Mouse (Mus musculus): ENCODE data around the gene Tln2.

Gene Tln2

DNA sequence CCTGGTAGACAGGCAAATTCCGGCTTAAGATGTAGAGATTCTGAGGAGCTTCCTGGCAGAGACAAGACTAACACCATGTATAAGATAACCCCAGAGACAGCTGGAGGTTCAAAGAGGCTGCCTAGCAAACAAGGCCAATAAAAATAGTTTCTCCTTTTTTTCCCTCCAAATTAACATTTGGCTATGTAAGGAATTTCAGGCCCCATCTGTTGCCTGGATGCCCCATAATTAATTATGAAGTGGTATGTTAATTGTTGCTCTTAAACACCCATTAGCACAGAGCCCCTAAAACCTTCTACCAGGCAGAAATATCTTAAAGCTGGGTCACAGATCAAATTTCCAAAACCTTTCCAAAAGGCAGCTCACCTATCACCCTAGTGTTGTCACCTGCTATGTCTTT is 77.7 kb downstream of the Tln2 start:
- DNase-seq (ENCODE audit: extremely low read depth, low read depth) = no peak

DNA sequence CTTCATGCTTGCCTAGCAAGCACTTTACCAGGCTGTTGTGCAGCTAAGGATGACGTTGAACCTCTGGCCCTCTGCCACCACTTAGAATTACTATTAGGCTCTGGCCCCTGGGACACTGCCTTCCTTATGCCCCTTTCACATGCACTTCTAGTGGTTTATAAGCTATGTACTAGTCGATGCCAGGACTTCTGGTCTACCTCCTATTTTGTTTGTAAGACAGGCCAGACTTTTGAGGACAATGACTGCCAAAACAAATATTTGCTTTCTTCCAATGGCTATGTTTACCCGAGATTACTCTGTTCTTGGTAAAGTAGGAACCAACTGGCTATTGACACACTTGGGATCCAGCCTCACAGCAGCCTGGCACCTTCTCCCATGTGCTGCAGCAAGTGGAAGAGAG is 82.1 kb downstream of the Tln2 start:
- no peak for DNase-seq (ENCODE audit: extremely low read depth, low read depth)

DNA sequence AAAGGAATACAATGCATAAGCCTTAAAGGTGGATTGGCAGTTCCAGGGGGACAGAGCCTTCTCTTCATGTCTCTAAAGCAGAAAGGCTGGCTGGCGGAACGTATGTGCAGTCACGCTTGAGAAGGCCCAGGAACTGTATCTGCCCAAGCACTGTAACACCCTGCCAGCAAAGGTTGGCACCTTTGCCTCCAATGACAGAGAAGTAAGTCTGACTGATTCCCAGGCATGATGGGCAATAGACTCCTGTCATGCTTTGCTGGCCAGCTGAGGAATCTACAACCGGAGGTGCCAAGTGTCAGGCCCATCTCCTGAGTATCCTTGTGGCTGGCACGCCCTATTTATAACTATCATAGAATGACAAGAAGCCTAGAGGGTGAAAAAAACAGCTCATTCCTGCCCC is 83.3 kb downstream of the Tln2 start:
- no peak for DNase-seq (ENCODE audit: extremely low read depth, low read depth)

DNA sequence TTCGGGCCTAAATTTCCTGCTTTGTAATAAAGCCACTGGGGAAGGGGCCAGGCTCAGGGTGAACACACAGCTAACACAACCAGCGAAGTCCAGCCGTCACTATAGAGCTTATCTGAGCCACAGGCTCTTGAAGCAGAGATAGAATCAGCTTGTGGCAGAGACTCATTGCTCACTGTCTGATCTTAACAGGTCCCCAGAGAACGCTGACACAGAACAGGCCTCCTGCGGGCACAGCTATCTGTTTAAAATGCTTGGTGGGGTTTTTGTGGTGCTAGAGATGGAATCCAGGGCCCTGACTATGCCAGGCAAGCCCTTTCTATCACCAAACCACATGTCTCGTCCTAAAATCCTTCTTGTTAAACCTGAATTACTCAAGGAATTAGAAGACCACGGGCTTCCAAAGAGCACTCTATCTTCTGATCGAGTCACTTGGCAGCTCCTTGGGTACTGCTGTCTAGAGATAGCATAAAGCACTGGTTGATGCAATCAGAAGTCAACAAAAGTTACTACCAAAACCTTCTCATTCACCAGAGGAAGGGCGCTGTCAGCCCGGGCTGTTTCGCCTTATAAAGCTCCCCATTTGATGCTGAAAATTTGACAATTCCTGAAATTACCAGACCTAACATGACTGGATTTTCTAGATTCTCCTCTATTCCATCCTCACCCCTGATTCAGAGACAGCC is 95.9 kb downstream of the Tln2 start:
- DNase-seq (ENCODE audit: extremely low read depth, low read depth) = no peak

DNA sequence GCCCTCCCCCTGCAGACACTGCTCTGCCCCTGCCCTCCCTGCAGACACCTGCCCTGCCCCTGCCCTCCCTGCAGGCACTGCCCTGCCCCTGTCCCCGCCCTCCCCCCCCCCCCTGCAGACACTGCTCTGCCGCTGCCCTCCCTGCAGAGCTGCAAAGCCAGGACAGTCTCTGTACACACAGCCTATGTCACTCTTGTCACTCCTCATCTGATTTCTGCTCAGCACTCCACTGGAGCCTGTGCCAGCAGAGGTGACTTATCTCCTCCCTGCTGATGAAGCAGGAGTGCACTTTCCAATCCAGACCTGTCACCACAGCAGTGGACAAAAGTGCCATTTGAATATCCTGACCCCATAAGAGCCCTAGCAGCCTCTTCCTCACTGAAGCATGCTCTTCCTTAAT is 118.0 kb downstream of the Tln2 start:
- DNase-seq (ENCODE audit: extremely low read depth, low read depth) = no peak

DNA sequence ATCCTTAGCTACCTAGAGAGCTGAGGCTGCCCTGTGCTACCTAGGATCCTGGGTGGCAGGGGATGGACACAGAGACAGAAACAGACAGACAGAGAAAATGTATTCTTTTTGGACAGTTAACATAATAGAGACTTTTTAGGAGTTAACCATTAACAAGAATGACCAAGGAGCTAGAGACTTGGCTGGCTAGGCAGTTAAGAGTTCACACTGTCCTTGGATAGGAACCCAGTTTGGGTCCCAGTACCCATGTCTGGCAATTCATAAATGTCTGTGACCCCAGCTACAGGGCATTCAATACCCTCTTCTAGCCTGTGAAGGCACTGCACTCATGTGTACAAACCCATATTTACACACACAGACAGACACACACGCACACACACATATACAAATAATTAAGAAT is 122.0 kb downstream of the Tln2 start:
- no peak for DNase-seq (ENCODE audit: extremely low read depth, low read depth)

DNA sequence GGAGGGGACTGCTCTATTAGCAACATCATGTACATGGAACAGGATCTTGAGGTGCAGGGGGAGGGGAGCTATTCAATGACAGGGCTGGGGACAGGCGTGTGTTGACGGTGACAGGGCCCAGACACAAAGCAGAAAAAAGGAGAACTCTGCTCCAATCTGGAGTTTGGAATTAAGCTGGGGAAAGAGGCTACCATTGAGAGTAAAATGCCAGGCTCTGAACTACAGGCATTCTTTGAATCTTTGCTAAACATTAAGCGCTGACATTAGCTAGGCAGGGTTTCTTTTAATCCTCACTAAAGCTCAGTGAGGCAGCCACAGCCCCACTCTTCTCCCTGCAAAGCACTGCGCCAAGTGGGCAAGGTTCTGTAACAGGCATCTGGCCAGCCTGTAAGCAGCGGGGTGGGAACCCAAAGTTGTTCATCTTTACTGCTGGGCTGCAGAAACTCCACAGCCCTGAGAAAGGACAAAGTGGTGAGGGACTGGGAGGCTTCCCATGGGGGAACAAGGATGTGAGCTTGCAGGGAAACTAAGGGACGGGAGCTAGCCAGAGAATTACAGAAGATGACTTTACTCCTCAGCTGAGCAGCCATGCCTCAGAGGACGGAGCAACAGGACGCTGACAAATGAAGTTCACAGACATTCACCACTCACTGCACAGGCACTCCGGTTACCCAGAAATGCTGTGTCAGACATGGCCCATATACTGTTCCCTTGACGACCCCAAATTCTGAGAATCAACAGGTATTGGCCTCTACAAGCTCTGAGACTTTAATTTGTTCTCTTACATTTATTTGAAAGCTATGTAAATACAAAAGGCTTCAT is 124.0 kb downstream of the Tln2 start:
- no peak for DNase-seq (ENCODE audit: extremely low read depth, low read depth)

DNA sequence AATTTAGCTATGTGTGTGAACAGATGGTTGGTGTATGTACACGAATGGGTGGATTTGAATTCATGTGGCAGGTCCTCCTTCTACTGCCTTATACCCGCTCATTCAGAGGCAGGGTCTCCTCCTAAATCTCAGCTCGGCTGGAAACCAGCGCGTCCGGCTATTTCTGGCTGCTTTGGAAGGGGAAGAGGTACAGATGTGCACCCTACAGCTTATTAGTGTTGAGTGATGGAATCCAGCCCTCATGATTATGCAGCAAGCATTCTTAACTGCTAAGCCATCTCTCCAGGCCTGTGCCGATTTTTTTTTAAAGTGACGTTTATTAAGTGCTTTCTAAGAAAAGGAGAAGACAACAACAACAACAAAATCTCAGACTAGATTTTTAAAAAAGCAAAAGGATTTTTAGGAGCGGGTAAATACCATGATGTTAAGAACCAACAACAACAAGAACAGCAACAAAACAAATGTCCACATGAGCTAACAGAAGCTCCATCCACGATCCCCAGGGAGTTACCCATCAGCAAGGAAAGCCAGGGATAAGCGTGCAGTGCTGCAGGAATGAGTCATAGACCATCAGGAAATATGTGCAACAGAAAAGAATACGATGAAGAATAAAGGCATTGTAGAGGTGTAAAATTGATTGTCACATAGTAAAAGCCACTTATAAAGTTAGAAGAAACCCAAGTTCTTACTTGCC is 130.2 kb downstream of the Tln2 start:
- no peak for DNase-seq (ENCODE audit: extremely low read depth, low read depth)

DNA sequence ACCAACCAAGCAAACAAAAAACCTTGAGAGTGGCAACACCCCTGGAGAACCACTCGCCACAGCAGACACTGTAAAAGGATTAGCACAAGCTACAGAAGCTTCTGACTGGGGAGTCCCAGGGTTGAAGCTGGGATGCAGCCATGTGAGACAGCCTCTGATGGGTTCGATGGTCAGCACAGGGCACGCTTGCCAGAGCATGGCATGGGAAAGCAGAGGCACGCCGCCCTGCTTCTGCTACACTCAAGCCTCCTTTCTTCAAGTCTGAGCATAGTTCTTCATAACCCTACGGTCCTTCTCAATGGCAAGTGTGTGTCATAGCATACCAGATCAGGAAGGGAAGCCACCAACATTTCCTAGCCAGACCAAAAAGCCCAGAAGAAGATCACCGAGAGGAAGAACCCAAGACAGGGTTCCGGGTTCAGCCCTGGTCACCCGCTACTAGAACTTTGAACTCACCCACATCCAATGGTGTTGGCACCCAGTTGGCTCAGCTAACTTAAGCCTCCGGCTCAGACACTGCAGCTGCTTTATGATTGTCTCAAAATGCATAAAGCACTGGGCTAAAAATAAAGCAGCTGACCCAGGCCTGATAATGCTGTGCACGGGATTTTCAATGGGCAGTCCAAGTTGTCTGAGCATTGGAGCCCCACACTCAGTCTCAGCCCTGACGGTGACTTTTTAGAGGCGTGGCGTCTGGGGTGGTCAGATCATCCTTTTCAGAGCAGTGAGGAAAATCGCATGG is 131.0 kb downstream of the Tln2 start:
- no peak for DNase-seq (ENCODE audit: extremely low read depth, low read depth)

DNA sequence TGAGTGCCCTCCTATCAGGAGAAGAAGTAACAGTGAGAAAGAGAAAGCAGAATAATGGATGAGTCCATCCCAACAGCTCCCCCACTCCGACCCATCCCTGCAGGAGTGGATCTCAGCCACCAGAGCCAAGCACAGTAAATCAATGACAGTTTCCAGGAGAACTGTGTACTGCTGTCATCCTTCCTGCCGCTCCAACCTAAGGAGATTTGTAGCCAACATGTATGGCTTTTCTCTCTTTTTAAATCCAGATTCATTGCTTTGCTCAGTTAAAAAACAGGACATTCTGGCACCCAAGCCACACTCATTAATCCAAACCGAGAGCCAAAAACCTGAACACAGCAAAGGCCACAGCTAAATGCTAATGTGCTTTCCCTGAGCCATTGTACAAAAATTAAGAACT is 133.2 kb downstream of the Tln2 start:
- DNase-seq (ENCODE audit: extremely low read depth, low read depth) = no peak

DNA sequence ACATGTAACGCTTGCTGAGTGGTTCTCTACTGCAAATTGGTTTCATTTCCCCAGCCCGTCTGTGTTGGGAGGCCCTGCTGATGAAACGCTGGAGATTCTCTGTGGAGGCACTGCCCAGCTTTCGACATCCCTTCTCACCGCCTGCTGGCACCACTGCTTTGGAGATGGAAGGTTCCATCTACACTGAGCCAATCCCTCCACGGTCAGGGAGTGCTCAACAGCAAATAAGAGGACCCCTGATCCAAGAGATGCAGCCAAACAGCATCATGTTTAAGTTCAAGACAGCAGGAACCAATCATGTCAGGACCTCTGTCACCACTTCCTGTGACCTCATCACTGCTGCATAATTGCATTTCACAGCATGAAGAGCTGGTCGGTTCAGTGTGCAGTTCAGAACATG is 135.4 kb downstream of the Tln2 start:
- no peak for DNase-seq (ENCODE audit: extremely low read depth, low read depth)

DNA sequence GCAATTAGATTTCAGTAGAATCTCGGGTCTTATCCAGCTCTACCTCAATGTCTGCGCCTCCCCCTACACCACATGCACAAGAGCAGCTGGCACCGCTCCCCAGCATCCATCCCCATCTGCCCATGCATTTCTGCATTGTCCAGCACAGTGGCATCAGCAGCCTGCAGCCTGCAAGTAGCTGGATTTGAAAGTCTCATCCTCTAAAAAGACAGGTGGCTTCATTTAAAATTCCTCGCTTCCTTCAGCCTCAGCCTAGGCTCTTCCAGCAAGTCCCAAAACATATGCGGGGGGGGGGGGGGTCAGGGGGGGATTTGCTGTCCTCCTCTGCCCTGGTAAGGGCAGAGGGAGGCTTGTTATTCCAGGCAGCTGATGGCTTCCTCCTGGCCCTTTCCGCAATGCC is 141.4 kb downstream of the Tln2 start:
- DNase-seq (ENCODE audit: extremely low read depth, low read depth) = no peak

DNA sequence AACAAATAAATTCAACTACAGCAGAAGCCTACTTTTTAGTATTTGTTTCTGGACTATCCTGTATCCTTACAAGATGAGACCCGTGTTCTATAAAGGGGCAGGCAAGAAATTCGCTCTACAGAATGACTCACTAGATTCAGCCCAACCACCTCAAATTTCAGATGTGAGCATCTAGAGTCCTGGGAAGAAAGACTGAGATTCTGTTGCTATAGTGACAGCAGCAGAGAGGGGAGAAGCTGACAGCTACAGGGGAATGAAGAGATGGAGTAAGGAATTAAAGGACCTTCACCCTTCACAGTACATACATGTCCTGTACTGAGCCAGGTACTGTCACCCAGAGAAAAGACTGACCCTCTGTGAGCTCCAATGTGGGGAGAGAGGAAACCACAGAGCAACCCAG is 148.8 kb downstream of the Tln2 start:
- no peak for DNase-seq (ENCODE audit: extremely low read depth, low read depth)

DNA sequence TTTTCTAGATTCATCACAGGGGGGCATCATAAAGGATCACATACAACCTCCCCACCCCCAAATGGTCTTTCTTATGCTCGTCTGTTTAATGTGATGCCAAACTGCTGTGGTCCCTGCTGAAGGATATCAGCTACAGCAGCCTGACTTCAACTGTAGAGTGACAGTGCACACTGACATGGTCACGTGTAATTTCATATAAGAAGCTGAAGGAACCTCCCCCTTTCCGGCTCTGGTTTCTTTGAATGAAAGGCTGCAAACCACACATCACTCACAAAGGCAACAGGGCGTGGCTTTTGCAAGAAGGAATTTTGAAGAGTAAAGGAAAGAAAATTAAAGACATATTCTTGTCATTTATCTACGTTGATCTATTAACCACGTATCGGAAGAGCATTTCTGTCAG is 154.8 kb downstream of the Tln2 start:
- no peak for DNase-seq (ENCODE audit: extremely low read depth, low read depth)

DNA sequence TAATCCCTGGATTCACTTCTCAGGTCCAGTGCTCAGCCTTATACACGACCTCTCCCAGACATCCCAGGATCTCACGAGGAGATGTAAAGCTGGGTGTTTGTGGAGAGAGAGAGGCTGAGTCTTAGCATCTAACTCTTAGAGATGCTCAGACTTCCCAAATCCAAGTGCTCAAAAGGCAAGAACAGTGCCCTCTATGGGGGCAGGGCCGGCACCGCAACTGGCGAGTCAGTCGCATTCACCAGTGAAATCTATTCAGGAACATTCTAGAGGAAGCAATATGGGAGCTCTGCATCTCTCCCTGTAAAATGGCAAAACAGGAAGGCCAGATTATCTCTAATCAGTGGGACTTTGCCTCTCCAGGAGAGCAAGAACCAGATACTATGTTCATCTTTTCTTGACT is 159.9 kb downstream of the Tln2 start:
- no peak for DNase-seq (ENCODE audit: extremely low read depth, low read depth)

DNA sequence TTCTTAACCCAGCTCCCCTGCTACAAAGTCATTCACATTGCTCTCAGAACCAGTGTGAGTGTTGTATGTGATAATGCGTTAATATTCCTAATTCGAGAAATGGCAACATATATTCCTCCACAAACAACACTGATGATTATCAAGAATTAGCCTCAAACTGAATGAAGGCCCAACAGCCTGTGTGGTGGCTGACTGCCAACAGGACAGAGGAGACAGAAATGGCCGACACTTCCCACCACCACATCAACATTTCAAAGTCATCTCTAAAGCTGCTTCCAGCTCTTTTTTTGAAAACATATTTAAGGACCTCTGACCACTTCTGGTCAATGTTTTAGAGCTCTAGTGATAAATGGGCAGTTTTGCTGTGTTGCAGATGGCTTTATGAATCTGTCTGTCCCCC is 161.7 kb downstream of the Tln2 start:
- DNase-seq (ENCODE audit: extremely low read depth, low read depth) = no peak

DNA sequence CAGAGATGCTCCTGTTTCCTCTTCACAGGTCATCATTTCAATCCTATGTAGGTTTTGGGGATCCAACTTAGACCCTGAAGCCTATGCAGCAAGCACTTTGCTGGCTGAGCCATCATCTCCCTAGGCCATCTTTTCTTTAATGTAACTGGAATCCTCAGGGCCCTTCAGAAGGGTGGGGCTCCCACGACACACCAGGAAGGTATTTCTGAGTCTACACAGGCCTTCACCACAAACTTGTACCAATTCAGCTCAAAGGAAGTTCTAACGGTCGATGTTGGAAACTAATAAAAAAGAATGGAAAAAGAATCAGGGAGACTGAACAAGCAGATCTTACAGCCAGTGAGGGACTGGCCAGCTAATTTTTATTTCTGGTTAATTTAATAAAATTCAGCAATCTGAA is 163.1 kb downstream of the Tln2 start:
- DNase-seq (ENCODE audit: extremely low read depth, low read depth) = no peak

DNA sequence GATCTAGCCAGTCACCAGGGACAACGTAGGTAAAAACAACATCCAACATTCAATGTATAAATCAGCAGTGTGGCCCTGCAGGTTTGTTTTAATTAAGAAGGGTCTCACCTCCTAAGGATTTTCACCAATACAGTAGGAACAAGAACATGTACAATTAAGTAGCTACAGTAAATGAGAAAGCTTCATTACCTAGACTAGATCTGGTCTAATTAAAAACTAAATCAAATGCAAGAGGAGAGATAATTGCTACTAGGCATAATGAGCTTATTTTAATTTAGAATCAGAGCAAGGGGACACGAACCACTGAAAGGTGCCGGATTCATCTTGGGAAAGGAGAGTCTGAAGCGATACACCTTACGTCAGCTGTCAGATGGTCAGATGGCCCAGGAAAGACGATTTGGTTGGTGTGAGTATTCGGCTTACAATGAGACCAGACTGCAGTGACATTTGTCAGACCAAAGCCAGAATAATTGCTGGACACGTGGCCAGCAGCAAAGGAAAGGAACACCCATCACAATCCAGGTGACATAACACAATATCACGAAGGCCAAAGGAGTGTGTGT is 175.4 kb downstream of the Tln2 start:
- DNase-seq (ENCODE audit: extremely low read depth, low read depth) = no peak

DNA sequence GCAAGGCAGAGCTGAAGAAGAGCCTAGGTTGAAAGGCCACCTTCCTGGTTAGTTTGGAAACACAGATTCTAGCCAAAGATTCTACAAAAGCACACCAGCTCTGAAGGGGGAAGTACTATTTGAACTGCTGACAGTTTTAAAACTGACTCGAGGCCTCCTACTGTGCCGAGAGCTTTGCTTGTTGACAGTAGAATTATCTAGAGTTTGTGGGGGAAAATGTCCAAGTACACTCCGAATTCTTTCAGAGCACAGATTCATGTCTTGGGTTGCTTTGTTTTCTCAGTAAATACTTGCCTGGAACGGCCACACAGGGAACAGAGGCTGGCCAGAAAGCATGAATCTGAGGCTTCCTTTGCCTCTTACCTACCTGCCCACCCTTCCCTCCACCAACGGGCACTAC is 179.4 kb downstream of the Tln2 start:
- DNase-seq (ENCODE audit: extremely low read depth, low read depth) = no peak

DNA sequence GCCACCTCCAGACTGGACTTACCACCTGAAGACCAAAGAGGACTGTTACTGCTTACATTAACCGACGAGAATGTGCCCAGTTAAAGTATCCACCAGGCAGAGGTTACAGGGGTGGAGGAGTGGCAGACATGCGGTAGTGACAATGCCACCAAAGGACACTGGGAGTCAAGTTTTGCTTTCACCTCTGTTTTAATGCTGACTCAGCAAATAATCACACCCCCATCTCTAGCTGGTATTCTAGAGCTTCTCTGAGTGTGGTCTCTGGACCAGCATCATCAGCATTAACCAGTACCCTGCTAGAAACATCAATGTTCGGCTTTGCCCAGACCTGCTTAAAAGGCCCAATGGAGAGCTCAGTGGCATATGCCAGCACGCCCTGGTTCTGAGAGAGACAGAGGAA is 180.7 kb downstream of the Tln2 start:
- DNase-seq (ENCODE audit: extremely low read depth, low read depth) = no peak

DNA sequence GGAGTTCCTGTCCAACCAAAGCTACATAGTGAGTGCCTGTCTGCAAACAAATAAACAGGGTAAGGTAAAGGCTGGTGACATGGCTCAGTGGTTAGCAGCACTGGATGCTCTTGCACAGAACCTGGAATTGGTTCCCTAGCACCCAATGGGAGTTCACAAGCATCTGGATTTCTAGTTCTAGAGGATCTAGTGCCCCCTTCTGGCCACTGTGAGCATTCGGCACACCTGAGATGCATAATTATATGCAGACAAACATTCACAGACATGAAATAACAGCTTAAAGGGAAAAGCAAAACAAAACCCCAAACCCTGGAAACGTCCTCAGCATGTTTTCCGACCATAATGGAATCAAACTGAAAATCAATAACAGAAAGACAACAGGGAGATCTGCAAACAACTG is 191.4 kb downstream of the Tln2 start:
- DNase-seq (ENCODE audit: extremely low read depth, low read depth) = no peak

DNA sequence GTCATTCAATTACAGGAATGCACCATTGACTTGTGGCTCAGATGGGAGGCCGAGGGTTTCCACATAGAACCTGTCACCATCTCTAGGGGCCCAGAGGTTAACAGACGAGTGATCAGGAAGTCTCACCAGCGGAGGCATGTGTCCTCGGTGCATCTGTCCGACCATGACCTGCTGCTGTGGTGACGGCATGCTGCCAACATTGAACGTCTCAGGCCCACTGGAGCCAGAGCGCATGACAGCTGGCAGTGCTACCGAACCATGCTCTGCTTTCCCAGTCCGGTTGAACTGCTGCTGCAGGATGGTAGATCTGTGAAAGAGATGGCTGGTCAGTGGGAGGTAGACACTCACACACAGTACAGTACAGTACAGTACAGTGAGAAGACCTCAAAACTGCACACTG is 197.0 kb downstream of the Tln2 start:
- no peak for DNase-seq (ENCODE audit: extremely low read depth, low read depth)
